Mouse (Mus musculus): ENCODE measurements around the gene Hist1h3f. TPM values are rescaled to one million over a fixed set of nuclear protein-coding genes. Genes with fewer than 3 reads are reported as not detected.
A peak's percentile ranks its signal among the peaks of the same experiment; 100 is the strongest.

The Hist1h3f gene
- 0.99 and 1.4 TPM in 2 replicates for polyA plus RNA-seq (2015; fragmentation: Nextera tagmentation; extraction: Ambion mirVana)

GRCm38 (mm10) chr13:23543965-23544786 is at the start of gene Hist1h3f:
Hist1h3f (plus strand) TSS chr13:23544052.
- ATAC-seq (ENCODE audit: insufficient read depth), result peak; percentile 75
- H3K27ac ChIP-seq (replicated peaks), result peak within 1 kb of the TSS; percentile 97
- H3K27me3 ChIP-seq, result no peaks in the 10 kb centered on the region
- H3K4me1 ChIP-seq (replicated peaks), result peaks cover 30% of the 10 kb centered on the region
- H3K9ac ChIP-seq, result peak within 1 kb of the TSS; percentile 75
- H3K4me3 ChIP-seq (replicated peaks), result peak within 1 kb of the TSS; percentile 63
- peak within 1 kb of the TSS; percentile 66 for H3K4me2 ChIP-seq
- WGBS (ENCODE audit: insufficient replicate concordance), result under 1% methylated on average over 31 of the region's 45 CpGs
- no peaks in the 10 kb centered on the region for H3K36me3 ChIP-seq (replicated peaks)
- H3K9me3 ChIP-seq (replicated peaks), result no peaks in the 10 kb centered on the region

GRCm38 (mm10) chr13:23495526-23495925 is 48.3 kb upstream of the Hist1h3f start:
- no peak for ATAC-seq (ENCODE audit: insufficient read depth)
- H3K4me1 ChIP-seq (replicated peaks), result peaks cover 40% of the 10 kb centered on the region
- H3K4me3 ChIP-seq (replicated peaks), result no peak overlapping the region
- H3K27me3 ChIP-seq, result no peaks in the 10 kb centered on the region
- H3K4me2 ChIP-seq, result no peak overlapping the region
- no peak overlapping the region for H3K27ac ChIP-seq (replicated peaks)
- no peaks in the 10 kb centered on the region for H3K9me3 ChIP-seq (replicated peaks)
- WGBS (ENCODE audit: insufficient replicate concordance), result 64% methylated on average over 6 of the region's 6 CpGs
- no peak overlapping the region for H3K9ac ChIP-seq
- H3K36me3 ChIP-seq (replicated peaks), result no peaks in the 10 kb centered on the region

GRCm38 (mm10) chr13:23497656-23498321 is 46.1 kb upstream of the Hist1h3f start:
- Histone ChIP-seq H3K36me3 (replicated peaks) (no peaks in the 10 kb centered on the region), H3K27ac (replicated peaks) (no peak overlapping the region), H3K4me2 (peak overlapping the region; percentile 71), H3K27me3 (no peaks in the 10 kb centered on the region), H3K9ac (peak overlapping the region; percentile 30; the same call in 1 of the 2 replicates), H3K4me1 (replicated peaks) (peaks cover 39% of the 10 kb centered on the region), H3K4me3 (replicated peaks) (peak overlapping the region; percentile 50), H3K9me3 (replicated peaks) (no peaks in the 10 kb centered on the region)
- ATAC-seq (ENCODE audit: insufficient read depth), result peak; percentile 35; the same call in 1 of the 2 replicates
- WGBS (ENCODE audit: insufficient replicate concordance), result 4% methylated on average over 19 of the region's 19 CpGs

- peak overlapping the region; percentile 30 for H3K9ac ChIP-seq
These were observed 45.2 kb upstream of the Hist1h3f start for GRCm38 (mm10) chr13:23498653-23499052.

GRCm38 (mm10) chr13:23499943-23500342 is 43.9 kb upstream of the Hist1h3f start:
- no peaks in the 10 kb centered on the region for H3K36me3 ChIP-seq (replicated peaks)
- peak overlapping the region; percentile 71 for H3K4me2 ChIP-seq
- H3K9ac ChIP-seq, result no peak overlapping the region
- peak; percentile 35; the same call in 1 of the 2 replicates for ATAC-seq (ENCODE audit: insufficient read depth)
- H3K27ac ChIP-seq (replicated peaks), result no peak overlapping the region
- H3K4me1 ChIP-seq (replicated peaks), result peaks cover 52% of the 10 kb centered on the region
- H3K27me3 ChIP-seq, result no peaks in the 10 kb centered on the region
- H3K4me3 ChIP-seq (replicated peaks), result peak overlapping the region; percentile 50; the same call in 1 of the 2 replicates
- H3K9me3 ChIP-seq (replicated peaks), result no peaks in the 10 kb centered on the region
- 4% methylated on average over 7 of the region's 7 CpGs for WGBS (ENCODE audit: insufficient replicate concordance)

More at GRCm38 (mm10) chr13:23498653-23499052, 45.2 kb upstream of the Hist1h3f start:
- Histone ChIP-seq H3K4me2 (peak overlapping the region; percentile 71), H3K27me3 (no peaks in the 10 kb centered on the region), H3K4me3 (replicated peaks) (peak overlapping the region; percentile 50), H3K27ac (replicated peaks) (no peak overlapping the region), H3K9me3 (replicated peaks) (no peaks in the 10 kb centered on the region), H3K36me3 (replicated peaks) (no peaks in the 10 kb centered on the region), H3K4me1 (replicated peaks) (peaks cover 43% of the 10 kb centered on the region)
- ATAC-seq (ENCODE audit: insufficient read depth), result no peak
- 18% methylated on average over 10 of the region's 10 CpGs for WGBS (ENCODE audit: insufficient replicate concordance)

GRCm38 (mm10) chr13:23500424-23501200 is 43.2 kb upstream of the Hist1h3f start:
- Histone ChIP-seq H3K27me3 (no peaks in the 10 kb centered on the region), H3K36me3 (replicated peaks) (no peaks in the 10 kb centered on the region), H3K27ac (replicated peaks) (no peak overlapping the region), H3K9me3 (replicated peaks) (no peaks in the 10 kb centered on the region), H3K4me3 (replicated peaks) (peak overlapping the region; percentile 36), H3K4me1 (replicated peaks) (peaks cover 58% of the 10 kb centered on the region), H3K4me2 (peak overlapping the region; percentile 65), H3K9ac (no peak overlapping the region)
- peak; percentile 77 for ATAC-seq (ENCODE audit: insufficient read depth)
- under 1% methylated on average over 17 of the region's 17 CpGs for WGBS (ENCODE audit: insufficient replicate concordance)

GRCm38 (mm10) chr13:23501511-23501910 is 42.3 kb upstream of the Hist1h3f start:
- H3K9ac ChIP-seq, result peak overlapping the region; percentile 8; the same call in 1 of the 2 replicates
- H3K4me3 ChIP-seq (replicated peaks), result peak overlapping the region; percentile 36

GRCm38 (mm10) chr13:23502031-23502567 is 41.8 kb upstream of the Hist1h3f start:
- H3K9ac ChIP-seq, result peak overlapping the region; percentile 19; the same call in 1 of the 2 replicates
- H3K9me3 ChIP-seq (replicated peaks), result no peaks in the 10 kb centered on the region
- H3K4me2 ChIP-seq, result peak overlapping the region; percentile 65
- 28% methylated on average over 9 of the region's 9 CpGs for WGBS (ENCODE audit: insufficient replicate concordance)
- H3K27ac ChIP-seq (replicated peaks), result no peak overlapping the region
- H3K4me3 ChIP-seq (replicated peaks), result peak overlapping the region; percentile 36
- H3K27me3 ChIP-seq, result no peaks in the 10 kb centered on the region
- no peaks in the 10 kb centered on the region for H3K36me3 ChIP-seq (replicated peaks)
- no peak for ATAC-seq (ENCODE audit: insufficient read depth)
- peaks cover 69% of the 10 kb centered on the region for H3K4me1 ChIP-seq (replicated peaks)

More at GRCm38 (mm10) chr13:23501511-23501910, 42.3 kb upstream of the Hist1h3f start:
- no peak for ATAC-seq (ENCODE audit: insufficient read depth)
- H3K27me3 ChIP-seq, result no peaks in the 10 kb centered on the region
- peaks cover 67% of the 10 kb centered on the region for H3K4me1 ChIP-seq (replicated peaks)
- no peaks in the 10 kb centered on the region for H3K36me3 ChIP-seq (replicated peaks)
- peak overlapping the region; percentile 65 for H3K4me2 ChIP-seq
- 15% methylated on average over 5 of the region's 5 CpGs for WGBS (ENCODE audit: insufficient replicate concordance)
- H3K9me3 ChIP-seq (replicated peaks), result no peaks in the 10 kb centered on the region
- no peak overlapping the region for H3K27ac ChIP-seq (replicated peaks)

- H3K27me3 ChIP-seq, result no peaks in the 10 kb centered on the region
- H3K9ac ChIP-seq, result no peak overlapping the region
- H3K36me3 ChIP-seq (replicated peaks), result no peaks in the 10 kb centered on the region
- H3K4me1 ChIP-seq (replicated peaks), result peaks cover 72% of the 10 kb centered on the region
- H3K4me2 ChIP-seq, result no peak overlapping the region
- no peak overlapping the region for H3K27ac ChIP-seq (replicated peaks)
- no peak for ATAC-seq (ENCODE audit: insufficient read depth)
- no peak overlapping the region for H3K4me3 ChIP-seq (replicated peaks)
- no peaks in the 10 kb centered on the region for H3K9me3 ChIP-seq (replicated peaks)
- WGBS (ENCODE audit: insufficient replicate concordance), result 68% methylated on average over 4 of the region's 4 CpGs
These were observed 40.9 kb upstream of the Hist1h3f start for GRCm38 (mm10) chr13:23502916-23503315.

GRCm38 (mm10) chr13:23503797-23504196 is 40.1 kb upstream of the Hist1h3f start:
- no peaks in the 10 kb centered on the region for H3K27me3 ChIP-seq
- no peak overlapping the region for H3K27ac ChIP-seq (replicated peaks)
- H3K9me3 ChIP-seq (replicated peaks), result no peaks in the 10 kb centered on the region
- H3K4me3 ChIP-seq (replicated peaks), result no peak overlapping the region
- no peak for ATAC-seq (ENCODE audit: insufficient read depth)
- WGBS (ENCODE audit: insufficient replicate concordance), result 1% methylated on average over 9 of the region's 9 CpGs
- peak overlapping the region; percentile 23 for H3K4me2 ChIP-seq
- no peak overlapping the region for H3K9ac ChIP-seq
- H3K36me3 ChIP-seq (replicated peaks), result no peaks in the 10 kb centered on the region
- H3K4me1 ChIP-seq (replicated peaks), result peaks cover 68% of the 10 kb centered on the region

Data from liver, embryonic 15.5 days (tissue).